Mouse (Mus musculus): ENCODE results near the gene Gm21981. TPM values are rescaled to one million over a fixed set of nuclear protein-coding genes. Genes with fewer than 3 reads are reported as not detected.

The Gm21981 gene
- total RNA-seq, 1 experiment, result 0.36 TPM

- no peaks in the 10 kb centered on the region for H3K36me3 ChIP-seq (ENCODE audit: control insufficient read depth, insufficient read depth, low read length, poor library complexity, severe bottlenecking)
- peak overlapping the region; percentile 74 for H3K9ac ChIP-seq (ENCODE audit: insufficient read depth, low read depth, low read length, poor library complexity, severe bottlenecking)
- H3K27ac ChIP-seq (ENCODE audit: insufficient read depth, low read depth, low read length, poor library complexity, severe bottlenecking), result peak overlapping the region; percentile 79
- H3K4me3 ChIP-seq (ENCODE audit: insufficient read depth in 1 of 2, low read depth in 1 of 2, low read length in 2 of 2, poor library complexity in 1 of 2, severe bottlenecking in 1 of 2), result peak overlapping the region; percentile 75 to 88
- peaks cover 5 to 33% of the 10 kb centered on the region in 2 experiments for H3K4me1 ChIP-seq (ENCODE audit: control insufficient read depth in 2 of 2, insufficient read depth in 2 of 2, low read length in 2 of 2, poor library complexity in 1 of 2)
- peak; percentile 81 for DNase-seq (ENCODE audit: low read depth, low spot score)
- in situ Hi-C loops (cut with MboI; ENCODE audit: low sequenced_read_pairs in 2 of 2, unreplicated experiment in 2 of 2), result no loop called here
- H3K9me3 ChIP-seq (ENCODE audit: control insufficient read depth, insufficient read depth, low read depth, low read length), result no peaks in the 10 kb centered on the region
- no peak for TF ChIP-seq ZNF384 (IDR thresholded peaks at IDR 0.05; ENCODE audit: low read depth, low read length)
- no peak for TF ChIP-seq HCFC1 (IDR thresholded peaks at IDR 0.05; ENCODE audit: borderline replicate concordance, insufficient read depth, low read length)
- no peak for TF ChIP-seq ZC3H11A (IDR thresholded peaks at IDR 0.05; ENCODE audit: borderline replicate concordance, low read depth, low read length)
- no peak for TF ChIP-seq CHD2 (IDR thresholded peaks at IDR 0.05; ENCODE audit: low read depth, low read length)
- no peak for TF ChIP-seq MAFK (IDR thresholded peaks at IDR 0.05; ENCODE audit: insufficient read depth, low read depth, low read length)
Observed at GRCm38 (mm10) chr17:47738066-47738878, 44.0 kb upstream of the Gm21981 start.

GRCm38 (mm10) chr17:47737271-47738065 lies 43.2 kb upstream of the Gm21981 start:
- no peaks in the 10 kb centered on the region for H3K36me3 ChIP-seq (ENCODE audit: control insufficient read depth, insufficient read depth, low read length, poor library complexity, severe bottlenecking)
- peaks cover 5 to 36% of the 10 kb centered on the region in 2 experiments for H3K4me1 ChIP-seq (ENCODE audit: control insufficient read depth in 2 of 2, insufficient read depth in 2 of 2, low read length in 2 of 2, poor library complexity in 1 of 2)
- in situ Hi-C loops (cut with MboI; ENCODE audit: low sequenced_read_pairs in 2 of 2, unreplicated experiment in 2 of 2), result no loop called here
- H3K27ac ChIP-seq (ENCODE audit: insufficient read depth, low read depth, low read length, poor library complexity, severe bottlenecking), result peak overlapping the region; percentile 79; the same call in 1 of the 2 replicates
- H3K4me3 ChIP-seq (ENCODE audit: insufficient read depth in 1 of 2, low read depth in 1 of 2, low read length in 2 of 2, poor library complexity in 1 of 2, severe bottlenecking in 1 of 2), result peak overlapping the region; percentile 75 to 88
- TF ChIP-seq ZNF384 (IDR thresholded peaks at IDR 0.05; ENCODE audit: low read depth, low read length), result no peak
- TF ChIP-seq HCFC1 (IDR thresholded peaks at IDR 0.05; ENCODE audit: borderline replicate concordance, insufficient read depth, low read length), result 0 out of 2 replicates have a peak, but pooled peaks have one; percentile 28
- no peak for TF ChIP-seq ZC3H11A (IDR thresholded peaks at IDR 0.05; ENCODE audit: borderline replicate concordance, low read depth, low read length)
- peak; percentile 57 for DNase-seq (ENCODE audit: low read depth, low spot score)
- H3K9me3 ChIP-seq (ENCODE audit: control insufficient read depth, insufficient read depth, low read depth, low read length), result no peaks in the 10 kb centered on the region
- peak overlapping the region; percentile 74 for H3K9ac ChIP-seq (ENCODE audit: insufficient read depth, low read depth, low read length, poor library complexity, severe bottlenecking)

- DNase-seq (ENCODE audit: low read depth, low spot score), result peak; percentile 82
- H3K27ac ChIP-seq (ENCODE audit: insufficient read depth, low read depth, low read length, poor library complexity, severe bottlenecking), result peak within 1 kb of the TSS; percentile 79
- in situ Hi-C loops (cut with MboI; ENCODE audit: low sequenced_read_pairs in 2 of 2, unreplicated experiment in 2 of 2), result no loop called here
- H3K36me3 ChIP-seq (ENCODE audit: control insufficient read depth, insufficient read depth, low read length, poor library complexity, severe bottlenecking), result no peaks in the 10 kb centered on the region
- H3K4me1 ChIP-seq (ENCODE audit: control insufficient read depth in 2 of 2, insufficient read depth in 2 of 2, low read length in 2 of 2, poor library complexity in 1 of 2), result peaks cover 5 to 43% of the 10 kb centered on the region in 2 experiments
- peak within 1 kb of the TSS; percentile 74 for H3K9ac ChIP-seq (ENCODE audit: insufficient read depth, low read depth, low read length, poor library complexity, severe bottlenecking)
- TF ChIP-seq MAFK (IDR thresholded peaks at IDR 0.05; ENCODE audit: insufficient read depth, low read depth, low read length), result no peak
- peak; percentile 99 for TF ChIP-seq HCFC1 (IDR thresholded peaks at IDR 0.05; ENCODE audit: borderline replicate concordance, insufficient read depth, low read length)
- peak within 1 kb of the TSS; percentile 75 to 88 for H3K4me3 ChIP-seq (ENCODE audit: insufficient read depth in 1 of 2, low read depth in 1 of 2, low read length in 2 of 2, poor library complexity in 1 of 2, severe bottlenecking in 1 of 2)
- no peaks in the 10 kb centered on the region for H3K9me3 ChIP-seq (ENCODE audit: control insufficient read depth, insufficient read depth, low read depth, low read length)
Observed at GRCm38 (mm10) chr17:47736856-47737255, 42.6 kb upstream of the Gm21981 start, which contains the start of gene Tfeb. TSS of gene Tfeb (plus strand) at chr17:47737030.

GRCm38 (mm10) chr17:47735553-47736100 lies 41.4 kb upstream of the Gm21981 start:
- H3K4me1 ChIP-seq (ENCODE audit: control insufficient read depth in 2 of 2, insufficient read depth in 2 of 2, low read length in 2 of 2, poor library complexity in 1 of 2), result peaks cover 5 to 48% of the 10 kb centered on the region in 2 experiments
- no peak for TF ChIP-seq ZC3H11A (IDR thresholded peaks at IDR 0.05; ENCODE audit: borderline replicate concordance, low read depth, low read length)
- H3K9me3 ChIP-seq (ENCODE audit: control insufficient read depth, insufficient read depth, low read depth, low read length), result no peaks in the 10 kb centered on the region
- no peak overlapping the region for H3K4me3 ChIP-seq (ENCODE audit: insufficient read depth in 1 of 2, low read depth in 1 of 2, low read length in 2 of 2, poor library complexity in 1 of 2, severe bottlenecking in 1 of 2)
- in situ Hi-C loops (cut with MboI; ENCODE audit: low sequenced_read_pairs in 2 of 2, unreplicated experiment in 2 of 2), result no loop called here
- peak overlapping the region; percentile 67 for H3K27ac ChIP-seq (ENCODE audit: insufficient read depth, low read depth, low read length, poor library complexity, severe bottlenecking)
- H3K9ac ChIP-seq (ENCODE audit: insufficient read depth, low read depth, low read length, poor library complexity, severe bottlenecking), result no peak overlapping the region; the same call in 1 of the 2 replicates
- no peaks in the 10 kb centered on the region for H3K36me3 ChIP-seq (ENCODE audit: control insufficient read depth, insufficient read depth, low read length, poor library complexity, severe bottlenecking)
- no peak for DNase-seq (ENCODE audit: low read depth, low spot score)

Data from ES-E14 (cell line).